Mouse (Mus musculus) pancreas, adult 10 weeks (tissue): Measurements from ENCODE around the gene Nfam1. TPM values are rescaled to one million over a fixed set of nuclear protein-coding genes. Genes with fewer than 3 reads are reported as not detected.

ENCODE experiments used
- polyA plus RNA-seq: library from polyadenylated mRNA; stranded (reverse); fragments of 350-450 nt; fragmentation: Illumina TruSeq; extraction: RNeasy Lipid Tissue Mini Kit (QIAGEN cat#74804); gene quantifications from one replicate; pipeline ENCODE4 v1.2.3, GENCODE M21; 2015; ENCODE audit warnings: low read depth, low replicate concordance; ENCODE audit not compliant: insufficient read depth

The Nfam1 gene
- polyA plus RNA-seq: 1.4 TPM

DNA sequence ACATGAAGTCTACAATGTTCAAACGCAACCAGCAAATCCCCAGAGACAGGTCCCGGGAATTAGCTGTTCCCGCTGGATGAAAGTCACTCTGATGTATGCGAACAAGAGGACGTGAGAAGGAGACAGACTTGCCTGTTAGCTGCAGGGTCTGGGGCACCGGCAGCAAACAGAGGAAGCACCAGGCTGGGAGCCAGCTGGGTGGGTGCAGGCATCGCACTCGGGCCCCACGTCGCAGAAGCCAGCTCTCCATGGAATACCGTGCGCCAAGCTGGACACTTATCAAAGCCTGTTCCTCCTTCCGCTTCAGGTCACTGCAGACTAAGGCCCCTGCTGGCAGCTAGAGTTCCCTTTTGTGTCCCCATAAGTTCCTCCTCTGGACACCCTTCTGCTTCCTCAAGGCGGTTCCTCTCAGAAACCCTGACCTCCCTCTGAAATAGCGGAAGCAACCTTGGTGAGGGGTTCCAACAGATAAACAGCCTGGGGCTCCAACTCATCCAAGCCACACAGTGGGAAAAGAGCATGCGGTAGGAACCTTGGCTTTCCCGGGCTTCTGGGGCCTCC, at the start of gene Nfam1:
TSS of gene Nfam1 (minus strand) at position 326 of the 561 bp plus-strand sequence.

DNA sequence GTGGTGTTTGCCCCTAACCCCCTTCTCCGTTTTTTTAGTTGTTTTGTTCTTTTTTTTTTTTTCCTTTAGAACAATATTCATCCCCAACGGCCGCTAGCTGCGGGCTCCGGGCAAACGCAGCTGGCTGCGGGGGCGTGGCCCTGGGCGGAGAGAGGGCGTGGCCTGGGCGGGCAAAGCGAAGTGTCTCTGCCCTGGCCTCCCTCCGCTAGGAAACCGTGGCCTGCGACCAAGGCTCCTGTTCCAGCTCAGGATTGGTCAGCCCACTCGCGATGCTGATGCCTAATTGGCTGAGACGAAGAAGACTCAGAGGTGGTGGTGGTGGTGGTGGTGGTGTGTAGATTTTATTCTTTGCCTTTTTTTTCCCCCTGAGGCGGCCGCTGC, 45.4 kb downstream of the Nfam1 start, which contains the start of gene Tcf20:
TSS of gene Tcf20 (minus strand) at position 141 of the 381 bp plus-strand sequence.

Other genes with a start within 250 kb of the Nfam1 start
- gene Cyp2d26, start 239.0 kb downstream of the Nfam1 start, polyA plus RNA-seq: not detected
- 4.8 TPM for gene Tcf20, start 45.4 kb downstream of the Nfam1 start, polyA plus RNA-seq
- gene Serhl, start 56.2 kb upstream of the Nfam1 start, polyA plus RNA-seq: 14.8 TPM
- 12.3 TPM for gene Rrp7a, start 89.5 kb upstream of the Nfam1 start, polyA plus RNA-seq
- 13.9 TPM for gene Poldip3, start 116.1 kb upstream of the Nfam1 start, polyA plus RNA-seq
- gene Cyb5r3, start 139.3 kb upstream of the Nfam1 start, polyA plus RNA-seq: 49.6 TPM
- gene A4galt, start 218.5 kb upstream of the Nfam1 start, polyA plus RNA-seq: 3.7 TPM